Mouse (Mus musculus) cerebellum, postnatal 14 days (tissue): ENCODE data around the gene Tuba3b.

Experiments used
- DNase-seq, 2 experiments: peaks; one replicate each; pipeline ENCODE4 v3.0.0; 2021; ENCODE audit warnings: mixed read lengths in 2 of 2

The Tuba3b gene

GRCm38 (mm10) chr6:145615666-145616210, at the start of gene Tuba3b:
Gene Tuba3b (plus strand): TSS chr6:145615757.
- DNase-seq = no peak

DNA sequence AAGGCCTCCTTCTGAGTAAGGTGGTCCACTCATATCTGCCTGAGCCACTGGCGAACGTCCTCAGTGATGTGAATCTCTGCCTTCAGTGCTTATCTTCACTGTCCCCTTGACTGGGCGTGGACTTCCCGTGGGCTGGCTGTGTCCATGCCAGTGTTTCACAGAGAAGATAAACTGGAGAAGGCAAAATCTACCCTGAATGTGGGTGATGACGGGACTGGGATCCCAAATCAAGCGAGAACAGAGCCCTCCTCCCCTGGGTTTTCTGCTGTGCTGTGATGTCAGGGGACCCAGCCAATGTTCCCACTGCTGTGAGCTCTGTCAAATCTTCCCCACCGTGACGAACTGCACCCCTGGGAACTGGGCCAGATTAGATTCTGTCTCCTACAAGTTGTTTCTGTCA, 48.3 kb upstream of the Tuba3b start:
- DNase-seq = no peak

- DNase-seq = no peak
Observed at GRCm38 (mm10) chr6:145567832-145568231, 47.7 kb upstream of the Tuba3b start.

DNA sequence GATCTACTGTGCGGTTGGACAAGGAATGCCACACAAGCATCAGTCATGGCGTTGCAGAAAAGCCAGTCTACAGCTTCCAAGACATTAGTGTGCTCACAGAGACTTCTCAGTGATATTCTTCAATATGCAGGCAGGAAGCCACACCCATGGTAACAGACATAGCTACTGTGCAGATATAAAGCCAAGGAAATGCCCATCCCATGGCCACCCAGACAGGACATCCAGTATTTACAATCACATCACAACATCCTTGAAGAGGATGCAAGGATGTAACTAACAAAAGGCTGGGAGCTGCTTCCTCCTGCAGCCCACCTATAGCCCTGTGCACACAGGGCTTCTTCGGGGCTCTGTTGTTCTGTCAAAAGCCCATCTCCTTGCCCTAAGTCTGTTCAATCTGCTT, 46.9 kb upstream of the Tuba3b start:
- DNase-seq = no peak

DNA sequence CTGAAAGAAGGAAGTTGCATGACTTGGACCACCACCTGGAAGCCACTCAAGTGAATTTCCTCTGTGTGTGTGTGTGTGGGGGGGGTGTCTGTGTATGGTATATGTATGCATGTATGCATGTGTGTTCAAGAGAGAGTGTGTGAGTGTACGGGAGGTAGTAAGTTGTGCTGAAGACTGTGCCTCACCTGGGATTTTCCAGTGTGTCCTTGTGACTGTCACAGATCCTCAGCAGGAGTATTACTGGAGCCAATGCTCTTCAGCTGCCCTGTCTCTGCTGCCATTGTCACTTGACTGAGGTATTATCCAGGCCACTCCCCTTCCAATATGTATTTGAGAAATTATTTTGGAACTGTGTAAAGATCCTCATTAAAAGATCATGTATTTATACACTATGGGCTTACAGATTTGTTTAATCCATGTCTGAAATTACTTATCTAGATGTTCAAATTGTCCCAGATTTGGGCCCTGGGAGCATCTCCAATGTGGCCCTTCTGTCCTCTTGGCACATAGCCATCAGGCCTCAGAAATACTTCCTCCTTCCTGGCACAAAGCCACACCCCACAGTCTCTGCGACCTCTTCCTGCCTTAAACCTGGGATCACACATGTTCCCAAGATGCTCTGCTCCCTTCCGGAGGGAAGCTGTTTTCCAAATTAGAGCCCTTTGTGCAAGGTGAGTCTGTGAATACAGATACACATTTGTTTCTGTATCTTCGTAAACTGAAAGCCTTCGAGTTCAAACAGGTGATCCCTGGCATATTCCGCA, 42.1 kb upstream of the Tuba3b start:
- peak; percentile 89 to 90 for DNase-seq

DNA sequence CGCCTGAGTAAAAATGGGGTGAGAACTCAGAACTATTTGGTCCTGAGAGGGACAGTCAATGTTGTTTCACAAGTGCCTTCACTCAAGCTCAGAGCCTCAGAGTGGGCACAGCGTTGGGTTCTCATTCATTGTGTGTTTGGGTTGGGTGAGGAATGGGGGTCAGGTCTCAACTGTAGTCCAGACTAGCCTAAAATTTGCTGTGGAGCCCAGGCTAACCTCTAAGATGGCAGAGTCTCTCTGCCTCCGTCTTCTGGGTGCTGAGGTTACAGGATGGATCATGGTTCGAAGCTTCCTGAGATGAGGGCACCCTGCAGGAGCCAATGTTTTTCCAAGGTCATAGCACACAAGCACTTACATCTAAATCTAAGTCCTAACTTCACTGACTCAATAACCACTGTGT, 38.8 kb upstream of the Tuba3b start:
- no peak for DNase-seq

- DNase-seq = no peak
Observed at GRCm38 (mm10) chr6:145578457-145579185, 36.9 kb upstream of the Tuba3b start.

DNA sequence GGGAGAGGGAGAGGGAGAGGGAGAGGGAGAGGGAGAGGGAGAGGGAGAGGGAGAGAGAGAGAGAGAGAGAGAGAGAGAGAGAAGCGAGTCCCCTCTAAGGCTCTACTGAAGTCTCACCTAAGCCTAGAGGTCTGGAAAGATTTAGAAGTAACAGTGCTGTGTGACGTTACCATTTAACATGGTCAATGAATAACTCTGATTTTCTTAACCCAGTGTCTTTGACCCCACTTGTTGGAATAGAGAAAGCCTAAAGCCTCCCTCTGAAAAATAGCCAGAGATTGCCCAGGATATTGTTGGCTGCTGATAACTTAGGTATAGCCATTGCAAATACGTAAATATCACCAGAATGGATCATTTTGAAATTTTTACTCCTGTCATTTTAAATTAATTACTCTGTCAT, 35.8 kb upstream of the Tuba3b start:
- DNase-seq = no peak

GRCm38 (mm10) chr6:145581366-145582170, 34.0 kb upstream of the Tuba3b start:
- no peak for DNase-seq

DNA sequence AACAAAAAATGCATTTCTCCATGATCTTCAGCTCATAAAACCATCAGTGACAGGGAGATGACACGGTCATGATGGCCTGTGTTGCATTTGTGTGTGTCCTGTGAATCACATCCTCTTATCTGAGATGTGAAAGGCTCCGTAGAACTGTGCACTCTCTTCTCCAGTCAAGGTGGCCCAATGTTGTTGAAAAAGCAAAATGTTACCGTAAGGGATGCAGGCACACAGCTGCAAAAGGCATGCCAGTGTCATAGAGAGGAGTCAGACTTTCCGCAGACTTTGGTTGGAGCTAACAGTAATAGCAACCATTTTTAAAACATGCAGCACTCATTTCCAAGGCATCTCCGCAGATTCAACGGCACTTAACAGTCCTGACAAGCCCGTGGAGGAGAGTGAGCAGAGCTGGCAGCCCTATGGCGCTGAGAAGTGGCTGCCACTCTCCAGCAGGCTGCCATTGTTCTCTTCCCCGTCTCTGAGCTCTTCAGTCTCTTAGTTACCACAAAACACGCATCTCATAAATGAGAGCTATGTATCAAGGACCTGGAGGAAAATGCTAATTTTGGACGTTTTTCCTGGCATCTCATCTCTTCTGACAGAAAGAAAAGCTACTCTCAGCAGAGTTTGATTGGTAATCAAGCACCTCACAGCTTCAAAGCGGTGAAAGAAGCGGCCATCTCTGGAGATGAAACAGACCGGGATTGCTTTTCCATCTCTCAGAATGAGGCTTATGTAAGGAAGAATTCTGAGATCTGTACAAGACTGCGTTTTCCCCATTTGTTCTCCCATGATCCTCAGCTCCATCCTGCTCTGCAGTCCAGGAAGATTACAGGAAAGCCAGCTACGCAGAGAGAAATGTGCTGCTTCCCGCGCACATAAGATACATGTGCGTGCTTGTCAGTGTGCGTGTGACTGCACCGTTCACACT, 30.2 kb upstream of the Tuba3b start:
- no peak for DNase-seq

DNA sequence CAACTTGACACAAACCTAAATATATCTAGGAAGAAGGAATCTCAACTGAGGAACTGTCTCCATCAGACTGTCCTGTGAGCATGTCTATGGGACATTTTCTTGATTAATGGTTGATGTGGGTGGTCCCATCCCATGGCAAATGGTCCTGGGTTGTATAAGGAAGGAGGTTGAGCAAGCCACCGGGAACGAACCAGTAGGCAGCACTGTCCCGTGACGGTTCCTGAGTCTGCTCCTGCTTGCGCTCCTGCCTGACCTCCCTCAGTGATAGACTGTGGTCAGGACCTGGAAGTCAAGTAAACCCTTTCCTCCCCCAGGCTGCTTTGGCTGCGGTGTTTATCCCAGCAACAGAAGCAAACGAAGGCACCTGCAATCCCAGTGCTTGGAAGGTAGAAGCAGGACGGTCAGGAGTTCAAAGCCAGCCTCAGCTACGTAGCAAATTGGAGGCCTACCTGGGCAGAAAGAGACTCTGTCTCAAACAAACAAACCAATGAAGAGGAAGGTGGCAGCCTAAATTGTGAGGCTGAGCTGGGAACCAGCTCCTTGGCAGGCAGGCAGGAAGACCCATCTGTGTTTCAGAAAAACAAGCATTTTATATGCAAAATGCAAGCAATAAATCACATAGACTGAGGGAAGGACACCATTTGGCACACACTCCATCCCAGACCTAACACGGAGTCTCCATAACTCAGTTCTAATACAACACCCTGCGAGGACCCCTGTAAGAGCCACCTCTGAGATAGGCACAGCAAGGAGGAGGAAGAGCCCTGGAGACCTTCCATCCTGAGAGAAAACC, 24.9 kb upstream of the Tuba3b start:
- no peak for DNase-seq

GRCm38 (mm10) chr6:145591578-145591977, 24.0 kb upstream of the Tuba3b start:
- DNase-seq = no peak

DNA sequence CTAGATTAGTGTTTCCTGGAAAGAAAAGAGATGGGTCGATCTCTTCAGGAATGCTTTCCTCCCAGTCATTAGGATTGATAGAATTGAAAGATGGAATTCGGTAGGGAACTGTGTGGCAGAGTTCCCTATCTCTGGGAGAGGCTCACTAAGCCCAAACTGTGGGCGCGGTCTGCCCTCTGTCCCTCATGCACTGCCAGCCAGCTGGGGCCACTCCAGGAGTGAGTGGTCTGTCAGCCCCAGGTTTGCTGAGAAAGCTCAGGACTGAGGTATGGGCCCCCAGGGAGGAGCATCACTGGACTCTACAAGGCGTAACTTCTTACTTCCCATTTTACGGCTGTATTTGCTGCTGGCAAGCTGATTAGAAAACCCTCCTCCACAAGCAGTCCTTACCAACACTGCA, 23.5 kb upstream of the Tuba3b start:
- no peak for DNase-seq

- peak; percentile 32 to 44 for DNase-seq
Observed at GRCm38 (mm10) chr6:145592531-145592998, 23.0 kb upstream of the Tuba3b start.

- no peak for DNase-seq
Observed at GRCm38 (mm10) chr6:145593991-145594390, 21.6 kb upstream of the Tuba3b start.

DNA sequence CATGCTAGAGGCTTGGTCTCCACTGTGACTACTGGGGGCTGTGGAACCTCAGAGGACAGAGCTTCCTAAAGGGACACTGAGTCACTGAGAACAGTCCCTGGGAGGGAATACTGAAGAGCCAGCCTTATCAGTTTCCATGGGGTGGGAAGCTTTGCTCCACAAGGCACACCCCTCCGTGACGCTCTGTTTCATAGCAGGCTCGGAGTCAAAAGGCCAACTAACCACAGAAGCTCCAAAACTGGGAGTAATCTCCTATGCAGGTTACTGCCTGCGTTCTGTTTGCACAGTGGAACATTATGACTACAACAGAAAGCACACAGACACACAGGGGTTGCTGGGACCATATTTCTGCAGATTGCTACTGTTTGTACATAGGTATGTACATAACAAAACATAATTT, 19.7 kb upstream of the Tuba3b start:
- no peak for DNase-seq

GRCm38 (mm10) chr6:145598794-145599555, 16.6 kb upstream of the Tuba3b start:
- DNase-seq = peak; percentile 63 to 73

GRCm38 (mm10) chr6:145604126-145604525, 11.4 kb upstream of the Tuba3b start:
- no peak for DNase-seq

DNA sequence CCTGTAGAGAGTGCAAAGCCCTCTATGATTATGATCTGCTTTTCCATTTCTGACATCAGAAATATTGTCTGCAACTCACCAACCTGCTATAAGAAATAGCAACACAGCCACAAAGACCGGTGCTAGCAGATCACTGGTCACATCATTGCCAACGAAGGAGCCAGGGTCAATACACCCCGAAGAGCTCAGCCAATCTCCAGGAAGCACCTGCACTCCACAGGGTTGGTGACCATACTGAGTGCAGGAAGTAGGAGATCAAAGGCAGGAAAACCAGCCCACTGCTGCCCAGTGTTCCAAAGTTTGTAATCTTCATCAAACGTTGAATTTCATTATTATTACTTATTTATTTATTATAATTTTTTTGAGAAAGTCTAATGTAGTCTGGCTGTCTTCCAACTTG, 10.9 kb upstream of the Tuba3b start:
- no peak for DNase-seq

DNA sequence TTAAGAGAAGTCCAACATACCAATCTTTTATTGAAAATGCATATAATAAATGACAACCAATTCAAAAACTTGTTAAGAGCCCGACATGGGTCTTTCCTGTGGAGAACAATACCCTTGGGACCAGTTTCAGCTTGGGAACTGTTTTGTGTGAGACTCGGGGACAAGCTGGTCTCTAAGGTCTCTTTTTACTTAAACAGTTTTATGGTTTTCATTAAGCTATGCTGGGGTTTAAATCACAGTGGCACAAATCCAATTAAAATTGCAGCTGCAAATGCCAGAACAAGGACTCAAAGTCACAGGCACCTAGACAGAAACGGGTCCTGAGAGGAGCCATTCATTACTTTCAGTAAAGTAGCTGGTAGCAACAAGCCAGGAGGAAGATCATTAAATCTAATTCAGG, 10.4 kb upstream of the Tuba3b start:
- no peak for DNase-seq
